Mouse (Mus musculus) myocyte (in vitro differentiated cells): ENCODE results near the gene Mocs1.

Experiments
- CEBPB ChIP-seq: IDR thresholded peaks from 2 replicates; pipeline ENCODE4 v1.6.1; 2011; ENCODE audit warnings: mild to moderate bottlenecking, moderate library complexity; ENCODE audit not compliant: poor library complexity, insufficient read depth, severe bottlenecking
- E2F4 ChIP-seq: IDR thresholded peaks from one replicate; pipeline ENCODE4 v1.6.1; 2011; ENCODE audit warnings: mild to moderate bottlenecking, control low read depth, moderate library complexity; ENCODE audit not compliant: insufficient read depth
- MAX ChIP-seq: IDR thresholded peaks from one replicate; pipeline ENCODE4 v1.6.1; 2011; ENCODE audit warnings: low read depth, mild to moderate bottlenecking, control low read depth
- POLR2A ChIP-seq: IDR thresholded peaks from one replicate; pipeline ENCODE4 v1.6.1; 2011; ENCODE audit warnings: low read depth, mild to moderate bottlenecking, control low read depth, moderate library complexity; ENCODE audit not compliant: insufficient read length
- POLR2AphosphoS2 ChIP-seq: IDR thresholded peaks from one replicate; pipeline ENCODE4 v1.6.1; 2011; ENCODE audit warnings: low read depth, control low read depth; ENCODE audit not compliant: insufficient read length
- REST ChIP-seq: IDR thresholded peaks from one replicate; pipeline ENCODE4 v1.6.1; 2011; ENCODE audit warnings: mild to moderate bottlenecking, control low read depth, moderate library complexity; ENCODE audit not compliant: insufficient read depth, insufficient read length
- SRF ChIP-seq: IDR thresholded peaks from one replicate; pipeline ENCODE4 v1.6.1; 2011; ENCODE audit warnings: low read depth; ENCODE audit not compliant: control insufficient read depth, insufficient read length
- TCF12 ChIP-seq: IDR thresholded peaks from one replicate; pipeline ENCODE4 v1.6.1; 2011; ENCODE audit warnings: mild to moderate bottlenecking, control low read depth; ENCODE audit not compliant: poor library complexity, insufficient read depth, severe bottlenecking
- TCF3 ChIP-seq: IDR thresholded peaks from one replicate; pipeline ENCODE4 v1.6.1; 2011; ENCODE audit warnings: low read depth, control low read depth; ENCODE audit not compliant: insufficient read length

DNA sequence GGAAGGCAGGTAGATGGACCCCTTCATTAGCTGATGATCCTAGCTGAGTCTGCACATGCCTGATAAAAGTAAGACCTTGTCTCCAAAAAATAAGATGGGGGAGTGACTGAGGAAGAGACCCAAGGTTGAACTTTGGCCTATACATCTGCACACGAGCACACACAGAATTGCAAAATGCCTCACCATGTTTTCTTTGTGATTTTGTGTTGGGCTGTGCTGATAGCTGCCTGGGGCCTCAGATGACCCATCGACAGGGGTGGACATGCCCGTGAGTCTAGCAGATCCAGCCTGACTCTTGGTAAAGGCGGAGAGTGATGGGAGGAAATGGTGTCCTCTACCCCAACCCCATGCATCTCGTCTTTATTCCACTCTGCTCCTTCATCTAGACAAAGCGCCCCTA lies 6.1 kb downstream of the Mocs1 start:
- TF ChIP-seq MAX (no peak), POLR2A (no peak), REST (no peak), SRF (no peak), TCF3 (no peak), E2F4 (no peak), CEBPB (no peak), TCF12 (no peak), POLR2AphosphoS2 (no peak)
